Mouse (Mus musculus) spleen, adult 10 weeks (tissue): ENCODE measurements around the gene Olfr934. TPM values are rescaled to one million over a fixed set of nuclear protein-coding genes. Genes with fewer than 3 reads are reported as not detected.

Experiments
- polyA plus RNA-seq: library from polyadenylated mRNA; stranded (reverse); fragments of 350-450 nt; fragmentation: Illumina TruSeq; extraction: RNeasy Lipid Tissue Mini Kit (QIAGEN cat#74804); gene quantifications from one replicate; pipeline ENCODE4 v1.2.3, GENCODE M21; 2015; ENCODE audit warnings: low replicate concordance; ENCODE audit not compliant: insufficient read depth

The Olfr934 gene
- not detected for polyA plus RNA-seq

GRCm38 (mm10) chr9:38988215-38988614 lies at the start of gene Olfr934:
Gene Olfr934 (minus strand): TSS chr9:38988315.

GRCm38 (mm10) chr9:39023277-39023676 lies 35.2 kb upstream of the Olfr934 start, which contains the start of gene Olfr146:
Gene Olfr146 (minus strand): TSS chr9:39023377.

GRCm38 (mm10) chr9:38999583-38999982 lies 11.5 kb upstream of the Olfr934 start, which contains the start of gene Olfr935:
Gene Olfr935 (minus strand): TSS chr9:38999683.

DNA sequence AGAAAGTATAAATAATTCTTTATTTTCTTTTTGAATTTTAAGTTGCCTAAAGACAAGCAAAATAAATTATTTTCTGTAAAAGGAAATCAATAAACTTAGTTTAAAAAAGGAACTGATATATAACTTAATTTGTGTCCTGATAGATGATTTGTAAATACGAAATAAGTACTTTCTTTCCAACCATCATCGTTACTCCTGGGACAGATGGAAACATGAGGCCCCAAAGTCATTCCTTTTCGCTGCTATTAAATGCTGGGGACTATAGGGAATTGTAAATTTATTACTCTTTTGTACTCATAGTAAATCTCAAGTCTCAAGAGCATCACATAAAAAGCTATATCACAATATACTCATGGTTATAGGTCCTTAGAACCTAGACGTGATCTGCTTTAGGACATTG lies 16.1 kb downstream of the Olfr934 start, which contains the start of gene Olfr933:
Gene Olfr933, plus strand, starts transcription at position 301 of the 400 bp plus-strand sequence.

Other genes starting within 250 kb of the Olfr934 start
- 0.32 TPM for gene Olfr920, start 236.0 kb downstream of the Olfr934 start, polyA plus RNA-seq
- not detected for gene Olfr921, start 215.2 kb downstream of the Olfr934 start, polyA plus RNA-seq
- not detected for gene Olfr922, start 173.7 kb downstream of the Olfr934 start, polyA plus RNA-seq
- gene Olfr923, start 161.8 kb downstream of the Olfr934 start, polyA plus RNA-seq, result not detected
- gene Olfr924, start 143.9 kb downstream of the Olfr934 start, polyA plus RNA-seq, result not detected
- gene Olfr26, start 133.3 kb downstream of the Olfr934 start, polyA plus RNA-seq, result not detected
- gene Olfr926, start 111.2 kb downstream of the Olfr934 start, polyA plus RNA-seq, result not detected
- gene Olfr930, start 58.5 kb downstream of the Olfr934 start, polyA plus RNA-seq, result not detected
- not detected for gene Olfr933, start 16.0 kb downstream of the Olfr934 start, polyA plus RNA-seq
- not detected for gene Olfr935, start 11.4 kb upstream of the Olfr934 start, polyA plus RNA-seq
- gene Olfr146, start 35.1 kb upstream of the Olfr934 start, polyA plus RNA-seq, result not detected
- not detected for gene Olfr937, start 76.6 kb upstream of the Olfr934 start, polyA plus RNA-seq
- not detected for gene Olfr938, start 90.6 kb upstream of the Olfr934 start, polyA plus RNA-seq
- gene Olfr27, start 139.8 kb upstream of the Olfr934 start, polyA plus RNA-seq, result not detected
- gene Olfr943, start 178.0 kb upstream of the Olfr934 start, polyA plus RNA-seq, result not detected
- not detected for gene Olfr944, start 213.6 kb upstream of the Olfr934 start, polyA plus RNA-seq